ENCODE assay signal across 9 mouse cellular contexts in the genomic region with DNA sequence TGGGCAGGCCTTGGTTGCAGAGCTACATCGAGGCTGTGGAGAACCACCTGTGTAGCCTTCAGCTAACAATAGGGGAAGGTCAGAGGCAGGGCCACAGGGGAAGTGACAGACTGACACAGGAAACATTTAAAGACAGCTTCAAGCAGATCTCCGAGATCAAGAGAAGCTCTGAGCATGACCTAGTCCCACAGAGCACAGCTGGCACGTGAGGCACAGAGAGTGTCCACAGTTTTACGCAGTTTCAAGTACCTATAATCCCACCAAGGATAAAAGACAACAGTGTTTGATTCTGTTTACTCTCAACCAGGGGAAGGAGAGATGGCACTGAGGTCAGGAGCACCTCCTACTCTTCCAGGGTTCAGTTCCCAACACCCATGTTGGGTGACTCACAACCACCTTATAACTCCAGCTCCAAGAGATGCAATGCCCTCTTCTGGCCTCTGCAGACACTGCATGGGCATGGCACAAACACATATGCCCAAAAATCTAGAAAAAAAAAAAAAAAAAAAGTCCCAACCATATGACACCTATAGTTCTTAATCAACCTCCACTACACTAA.
A peak's percentile ranks its signal among the peaks of the same experiment; 100 is the strongest.
DNase-seq lines count a peak whose midpoint lies in the region; ATAC-seq and TF ChIP-seq lines count a peak whose summit lies in the region.
"Had no signal": no experiment of that assay in that cellular context is flagged by ENCODE, and none has a peak within 500 bp of the region (broad histone marks: within the 10 kb centered on the region; RNA-seq: fewer than 3 reads in every experiment).

No protein-coding gene starts in this region.

- no peak overlapping the region for H3ac ChIP-seq in myocyte (ENCODE audit: control insufficient read depth, insufficient read length)

- no peak overlapping the region for H3K4me3 ChIP-seq in hindbrain, embryonic 10.5 days
- no peak overlapping the region for H3K4me3 ChIP-seq in hindbrain, embryonic 13.5 days
- H3K4me3 ChIP-seq in embryonic facial prominence, embryonic 10.5 days: no peak overlapping the region
- no peak overlapping the region for H3K4me3 ChIP-seq in myocyte
- no peak overlapping the region for H3K4me3 ChIP-seq in hindbrain, embryonic 11.5 days (ENCODE audit: low read depth, low read length)
- H3K4me3 ChIP-seq: neural tube, embryonic 13.5 days had no signal

- peak; percentile 12 for TF ChIP-seq POLR2A in myocyte (IDR thresholded peaks at IDR 0.05; ENCODE audit: insufficient read length, low read depth)

- H3K9ac ChIP-seq in hindbrain, embryonic 13.5 days: no peak overlapping the region
- H3K9ac ChIP-seq in hindbrain, embryonic 11.5 days (ENCODE audit: low read depth, low read length): no peak overlapping the region
- H3K9ac ChIP-seq: neural tube, embryonic 13.5 days had no signal

- WGBS in hindbrain, embryonic 10.5 days: 70% methylated on average over 4 of the region's 4 CpGs
- WGBS in hindbrain, embryonic 13.5 days: 77% methylated on average over 4 of the region's 4 CpGs
- 61% methylated on average over 4 of the region's 4 CpGs for WGBS in embryonic facial prominence, embryonic 10.5 days
- WGBS in hindbrain, embryonic 11.5 days: 74% methylated on average over 4 of the region's 4 CpGs

- H3K36me3 ChIP-seq in hindbrain, embryonic 10.5 days: peaks cover 57% of the 10 kb centered on the region
- H3K36me3 ChIP-seq in hindbrain, embryonic 13.5 days: 0 out of 2 replicates have a peak, but pooled peaks cover 2% of the 10 kb centered on the region
- peaks cover 61% of the 10 kb centered on the region for H3K36me3 ChIP-seq in embryonic facial prominence, embryonic 10.5 days (replicated peaks)
- no peaks in the 10 kb centered on the region for H3K36me3 ChIP-seq in myocyte (ENCODE audit: control insufficient read depth, insufficient read depth)
- no peaks in the 10 kb centered on the region for H3K36me3 ChIP-seq in hindbrain, embryonic 11.5 days (ENCODE audit: control insufficient read depth, insufficient read depth, low read length)
- H3K36me3 ChIP-seq: neural tube, embryonic 13.5 days had no signal

- no peak for DNase-seq in hindbrain, embryonic 10.5 days (ENCODE audit: low spot score)
- no peak for DNase-seq in embryonic facial prominence, embryonic 10.5 days (ENCODE audit: low spot score)
- DNase-seq in right cerebral cortex, postnatal 10 days (ENCODE audit: low spot score in 2 of 2): no peak
- no peak for DNase-seq in layer of hippocampus, postnatal 10 days (ENCODE audit: low spot score in 2 of 2)
- no peak for DNase-seq in hindbrain, embryonic 11.5 days (ENCODE audit: low spot score)

- ATAC-seq in hindbrain, embryonic 13.5 days (ENCODE audit: low FRiP score): no peak
- ATAC-seq in CD4-positive, CD25-positive, alpha-beta regulatory T cell, adult 4 months: peak; percentile 46
- no peak for ATAC-seq in hindbrain, embryonic 11.5 days (ENCODE audit: low FRiP score)

- no peak overlapping the region for H3K4me2 ChIP-seq in hindbrain, embryonic 13.5 days
- peak overlapping the region; percentile 88 for H3K4me2 ChIP-seq in myocyte (ENCODE audit: low read depth)
- no peak overlapping the region for H3K4me2 ChIP-seq in hindbrain, embryonic 11.5 days (replicated peaks; ENCODE audit: low read depth, low read length)
- H3K4me2 ChIP-seq: neural tube, embryonic 13.5 days had no signal

- peaks cover 11% of the 10 kb centered on the region; the same call in 1 of the 2 replicates for H3K9me3 ChIP-seq in hindbrain, embryonic 10.5 days
- no peaks in the 10 kb centered on the region for H3K9me3 ChIP-seq in hindbrain, embryonic 13.5 days
- H3K9me3 ChIP-seq in embryonic facial prominence, embryonic 10.5 days: no peaks in the 10 kb centered on the region
- no peaks in the 10 kb centered on the region for H3K9me3 ChIP-seq in hindbrain, embryonic 11.5 days (ENCODE audit: control insufficient read depth, low read length)
- H3K9me3 ChIP-seq: neural tube, embryonic 13.5 days had no signal

- H3K27me3 ChIP-seq in hindbrain, embryonic 10.5 days (ENCODE audit: insufficient read depth, poor library complexity, severe bottlenecking): no peaks in the 10 kb centered on the region
- no peaks in the 10 kb centered on the region for H3K27me3 ChIP-seq in hindbrain, embryonic 13.5 days
- no peaks in the 10 kb centered on the region for H3K27me3 ChIP-seq in embryonic facial prominence, embryonic 10.5 days (replicated peaks; ENCODE audit: low read depth, poor library complexity, severe bottlenecking)
- no peaks in the 10 kb centered on the region for H3K27me3 ChIP-seq in myocyte (ENCODE audit: control insufficient read depth, insufficient read depth, insufficient read length)
- no peaks in the 10 kb centered on the region for H3K27me3 ChIP-seq in hindbrain, embryonic 11.5 days (ENCODE audit: control insufficient read depth, insufficient read depth, low read length)
- H3K27me3 ChIP-seq: neural tube, embryonic 13.5 days had no signal

- H3K27ac ChIP-seq in hindbrain, embryonic 10.5 days: peak overlapping the region; percentile 71
- H3K27ac ChIP-seq in hindbrain, embryonic 13.5 days: no peak overlapping the region
- H3K27ac ChIP-seq in embryonic facial prominence, embryonic 10.5 days (replicated peaks): peak overlapping the region; percentile 36; the same call in 1 of the 2 replicates
- no peak overlapping the region for H3K27ac ChIP-seq in hindbrain, embryonic 11.5 days (ENCODE audit: low read depth, low read length)
- H3K27ac ChIP-seq: neural tube, embryonic 13.5 days had no signal

- H3K79me2 ChIP-seq in myocyte (ENCODE audit: control insufficient read depth, insufficient read depth): peaks cover 88% of the 10 kb centered on the region

- H3K4me1 ChIP-seq in hindbrain, embryonic 10.5 days (replicated peaks): peaks cover 62% of the 10 kb centered on the region
- H3K4me1 ChIP-seq in hindbrain, embryonic 13.5 days (replicated peaks): peaks cover 56% of the 10 kb centered on the region
- peaks cover 63% of the 10 kb centered on the region for H3K4me1 ChIP-seq in embryonic facial prominence, embryonic 10.5 days
- H3K4me1 ChIP-seq in hindbrain, embryonic 11.5 days (replicated peaks; ENCODE audit: control insufficient read depth, insufficient read depth, low read length): peaks cover 25% of the 10 kb centered on the region

TF ChIP-seq in myocyte, 11 proteins besides CTCF, POLR2A, EP300 and RAD21:
- TF ChIP-seq TCF3 (IDR thresholded peaks at IDR 0.05; ENCODE audit: insufficient read length, low read depth): no peak
- TF ChIP-seq CEBPB (IDR thresholded peaks at IDR 0.05; ENCODE audit: insufficient read depth, poor library complexity, severe bottlenecking): no peak
- no peak for TF ChIP-seq MAX (IDR thresholded peaks at IDR 0.05; ENCODE audit: low read depth)
- no peak for TF ChIP-seq USF1 (IDR thresholded peaks at IDR 0.05; ENCODE audit: low read depth)
- no peak for TF ChIP-seq TCF12 (IDR thresholded peaks at IDR 0.05; ENCODE audit: insufficient read depth, poor library complexity, severe bottlenecking)
- TF ChIP-seq REST (IDR thresholded peaks at IDR 0.05; ENCODE audit: insufficient read depth, insufficient read length): no peak
- TF ChIP-seq MYOG (IDR thresholded peaks at IDR 0.05; ENCODE audit: control insufficient read depth in 1 of 3, insufficient read depth in 1 of 3, insufficient read length in 2 of 3, low read depth in 2 of 3): no peak
- no peak for TF ChIP-seq E2F4 (IDR thresholded peaks at IDR 0.05; ENCODE audit: insufficient read depth)
- TF ChIP-seq SRF (IDR thresholded peaks at IDR 0.05; ENCODE audit: control insufficient read depth, insufficient read length, low read depth): no peak
- no peak for TF ChIP-seq POLR2AphosphoS2 (IDR thresholded peaks at IDR 0.05; ENCODE audit: insufficient read length, low read depth)
- no peak for TF ChIP-seq MYOD1 (IDR thresholded peaks at IDR 0.05; ENCODE audit: control insufficient read depth in 1 of 3, insufficient read length in 2 of 3, low read depth in 2 of 3)

Comparison
In these comparisons a context has a peak if more than half of its experiments do, and no peak if none do; other contexts are left out.
1. H3K27ac ChIP-seq: peak in hindbrain, embryonic 10.5 days (single experiment) and embryonic facial prominence, embryonic 10.5 days (single experiment); none in hindbrain, embryonic 13.5 days (single experiment) and hindbrain, embryonic 11.5 days (single experiment).